In genomic region chr7:34133117-34133762, GRCm38 (mm10) we compare ENCODE assay signal across 8 mouse cellular contexts. TPM values are rescaled to one million over a fixed set of nuclear protein-coding genes. Genes with fewer than 3 reads are reported as not detected.
DNase-seq lines count a peak whose midpoint lies in the region; ATAC-seq lines count a peak whose summit lies in the region.

TSS of gene Wtip (minus strand) at chr7:34133268.

- H3K4me1 ChIP-seq in hindbrain, embryonic 13.5 days (replicated peaks), result peaks cover 24% of the 10 kb centered on the region

- peak within 1 kb of the TSS; percentile 78 for H3K27ac ChIP-seq in hindbrain, embryonic 13.5 days

- no peaks in the 10 kb centered on the region for H3K36me3 ChIP-seq in hindbrain, embryonic 13.5 days

- H3K9me3 ChIP-seq in hindbrain, embryonic 13.5 days, result no peaks in the 10 kb centered on the region

- peak; percentile 89 for ATAC-seq in hindbrain, embryonic 13.5 days (ENCODE audit: low FRiP score)

- 2% methylated on average over 24 of the region's 65 CpGs for WGBS in hindbrain, embryonic 13.5 days

- H3K4me2 ChIP-seq in hindbrain, embryonic 13.5 days, result peak within 1 kb of the TSS; percentile 63

- H3K9ac ChIP-seq in hindbrain, embryonic 13.5 days, result peak within 1 kb of the TSS; percentile 90

- DNase-seq in adrenal gland, adult (ENCODE audit: inconsistent age in 2 of 2, low spot score in 1 of 2), result peak; percentile 85 to 92
- DNase-seq in cerebellum, postnatal 14 days, result peak; percentile 74 to 85
- DNase-seq in gastrocnemius, adult 18-20 months (ENCODE audit: low spot score), result peak; percentile 64
- peak; percentile 47 to 52 for DNase-seq in layer of hippocampus, postnatal 25 days (ENCODE audit: extremely low spot score in 1 of 2, low spot score in 1 of 2)
- peak; percentile 83 for DNase-seq in lung, postnatal 25 days (ENCODE audit: low spot score)
- peak; percentile 44 for DNase-seq in right cerebral cortex, postnatal 25 days
- DNase-seq in T-cell, adult 2 months (ENCODE audit: low spot score), result no peak

- H3K27me3 ChIP-seq in hindbrain, embryonic 13.5 days, result no peaks in the 10 kb centered on the region

- peak within 1 kb of the TSS; percentile 77 for H3K4me3 ChIP-seq in hindbrain, embryonic 13.5 days

RNA-seq across cellular contexts. Expression of gene Wtip, which starts in this region (rescaled TPM):
- 1 to 10 TPM; 2.7 to 4.1 TPM for total RNA-seq in gastrocnemius, adult 18-20 months (2021)
- 3.1 and 4.6 TPM in 2 replicates for polyA plus RNA-seq in hindbrain, embryonic 13.5 days (2015; fragmentation: Nextera tagmentation; extraction: Ambion mirVana)
- 10 to 100 TPM; 12.3 to 16.6 TPM for total RNA-seq in layer of hippocampus, postnatal 25 days (2021)
